Mouse (Mus musculus): ENCODE results near the gene Chchd1. TPM values are rescaled to one million over a fixed set of nuclear protein-coding genes. Genes with fewer than 3 reads are reported as not detected.

Chchd1 gene
- 167 and 168 TPM in 2 replicates for polyA plus RNA-seq (2012; rRNA removed)

GRCm38 (mm10) chr14:20702741-20703381 is at the start of gene Chchd1:
TSS of gene Chchd1 (plus strand) at chr14:20703006.

GRCm38 (mm10) chr14:20656361-20656760 is 46.4 kb upstream of the Chchd1 start, which contains the start of gene Myoz1:
TSS of gene Myoz1 (minus strand) at chr14:20656540.

GRCm38 (mm10) chr14:20668154-20668810 is 34.5 kb upstream of the Chchd1 start, which contains the start of gene Synpo2l:
TSS of gene Synpo2l (minus strand) at chr14:20668354.

GRCm38 (mm10) chr14:20674064-20674833 is 28.6 kb upstream of the Chchd1 start, which contains the start of gene Sec24c:
TSS of gene Sec24c (plus strand) at chr14:20674308.

GRCm38 (mm10) chr14:20694884-20695760 is 7.7 kb upstream of the Chchd1 start, which contains the start of gene Fut11:
TSS of gene Fut11 (plus strand) at chr14:20694968.

DNA sequence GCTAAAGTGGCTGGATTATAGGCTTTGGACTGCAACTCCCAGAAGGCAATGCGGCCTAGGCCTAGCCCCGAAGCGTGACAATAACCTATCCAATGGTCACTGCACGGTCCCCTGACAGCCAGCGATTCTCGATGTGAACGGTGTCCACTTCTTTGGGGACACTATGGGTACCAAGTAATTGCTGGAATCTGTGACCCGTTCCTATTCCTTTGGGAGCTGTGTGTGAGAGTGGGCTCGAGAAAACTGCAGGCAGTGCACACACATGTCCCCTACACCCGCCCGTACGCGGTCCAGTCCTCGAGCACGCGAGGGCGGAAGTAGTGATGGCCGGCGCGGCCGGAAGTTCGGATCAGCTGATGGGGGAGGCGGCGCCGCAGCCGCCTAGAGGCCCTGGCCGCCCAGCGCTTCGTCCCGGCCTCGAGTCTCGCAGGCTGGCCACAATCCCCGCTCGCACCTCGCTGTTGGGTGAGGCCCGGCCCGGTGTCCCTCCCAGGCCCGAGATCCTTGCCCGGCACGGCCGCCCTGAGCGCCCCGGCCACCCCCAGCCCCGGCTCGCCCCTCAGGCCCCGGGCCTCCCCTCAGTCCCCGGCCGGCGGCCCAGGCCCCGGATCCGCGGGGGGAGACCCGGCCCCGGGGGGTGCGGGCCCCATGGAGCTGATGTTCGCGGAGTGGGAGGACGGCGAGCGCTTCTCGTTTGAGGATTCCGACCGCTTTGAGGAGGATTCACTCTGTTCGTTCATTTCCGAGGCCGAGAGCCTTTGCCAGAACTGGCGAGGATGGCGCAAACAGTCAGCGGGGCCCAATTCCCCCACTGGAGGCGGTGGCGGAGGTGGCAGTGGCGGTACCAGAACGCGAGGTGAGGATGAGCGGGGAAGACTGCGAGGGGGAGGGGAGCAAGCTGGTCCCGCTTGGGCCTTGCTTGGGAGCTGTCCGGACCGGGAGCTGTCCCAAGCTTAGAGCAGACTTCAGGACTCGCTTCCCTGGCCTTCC is 4.7 kb downstream of the Chchd1 start, which contains the start of gene Zswim8:
Gene Zswim8 (plus strand): TSS at position 352 of the 990 bp plus-strand sequence.

DNA sequence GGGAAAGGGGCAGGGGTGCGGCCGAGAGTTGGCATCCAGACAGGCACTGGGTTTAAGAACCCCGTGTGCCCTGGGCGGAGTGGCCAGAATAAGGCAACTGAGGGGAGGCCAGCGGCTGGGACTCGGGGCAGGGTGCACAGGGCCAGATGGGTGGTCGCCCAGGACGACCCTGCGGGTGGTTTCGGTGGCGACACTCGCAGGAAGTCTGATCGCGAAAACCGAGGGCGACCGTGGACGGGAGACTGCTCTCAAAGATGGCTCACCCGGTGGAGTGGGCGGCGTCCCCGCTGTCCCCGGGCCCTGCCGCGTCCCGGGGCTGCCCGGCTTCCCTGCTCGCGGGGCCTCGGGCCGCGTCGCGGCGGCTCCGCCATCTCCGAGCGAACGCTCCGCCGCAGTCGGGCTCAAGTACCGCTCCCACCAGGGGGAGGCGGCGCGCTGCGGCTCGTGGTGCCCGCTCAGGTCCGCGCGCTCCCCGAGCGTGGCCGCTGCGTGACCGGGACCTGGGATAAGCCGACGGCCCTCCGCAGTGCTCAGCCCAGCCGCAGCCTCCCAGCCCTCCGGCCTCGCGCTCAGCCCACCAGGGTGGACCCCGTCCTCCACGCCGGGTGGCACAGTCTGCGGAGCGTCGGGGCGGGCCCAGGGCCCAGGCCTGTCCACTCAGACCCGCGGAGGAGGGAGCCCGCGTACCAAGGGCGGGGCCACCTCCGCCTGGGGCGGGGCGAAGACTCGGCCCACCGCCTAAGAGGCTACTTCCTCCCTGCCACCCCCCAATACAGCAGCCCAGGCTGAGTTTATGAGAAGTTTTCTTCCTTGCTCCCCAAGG is 31.4 kb downstream of the Chchd1 start, which contains the start of gene Ndst2:
Gene Ndst2 (minus strand): TSS at position 611 of the 823 bp plus-strand sequence.

Other genes with a start within 250 kb of the Chchd1 start
- 14.3 and 27.8 TPM in 2 replicates for gene Anxa7, start 222.9 kb upstream of the Chchd1 start, polyA plus RNA-seq (2012; rRNA removed)
- 4.0 and 4.6 TPM in 2 replicates for gene Mss51, start 206.1 kb upstream of the Chchd1 start, polyA plus RNA-seq (2012; rRNA removed)
- gene Ppp3cb, start 156.4 kb upstream of the Chchd1 start, polyA plus RNA-seq (2012; rRNA removed): 66.8 and 96.5 TPM in 2 replicates
- 15.9 and 20.4 TPM in 2 replicates for gene Usp54, start 61.9 kb upstream of the Chchd1 start, polyA plus RNA-seq (2012; rRNA removed)
- 0.24 and 1.3 TPM in 2 replicates for gene Myoz1, start 46.5 kb upstream of the Chchd1 start, polyA plus RNA-seq (2012; rRNA removed)
- 1.2 and 6.3 TPM in 2 replicates for gene Synpo2l, start 34.7 kb upstream of the Chchd1 start, polyA plus RNA-seq (2012; rRNA removed)
- gene Sec24c, start 28.7 kb upstream of the Chchd1 start, polyA plus RNA-seq (2012; rRNA removed): 89.9 and 120 TPM in 2 replicates
- gene Fut11, start 8.0 kb upstream of the Chchd1 start, polyA plus RNA-seq (2012; rRNA removed): 10.3 and 16.4 TPM in 2 replicates
- gene Zswim8, start 4.5 kb downstream of the Chchd1 start, polyA plus RNA-seq (2012; rRNA removed): 90.5 and 156 TPM in 2 replicates
- 24.6 and 40.4 TPM in 2 replicates for gene Ndst2, start 31.6 kb downstream of the Chchd1 start, polyA plus RNA-seq (2012; rRNA removed)
- 33.2 and 54.0 TPM in 2 replicates for gene Camk2g, start 91.1 kb downstream of the Chchd1 start, polyA plus RNA-seq (2012; rRNA removed)
- 2.4 and 4.7 TPM in 2 replicates for gene Plau, start 133.7 kb downstream of the Chchd1 start, polyA plus RNA-seq (2012; rRNA removed)
- gene Vcl, start 226.4 kb downstream of the Chchd1 start, polyA plus RNA-seq (2012; rRNA removed): 25.6 and 45.5 TPM in 2 replicates